Mouse (Mus musculus) kidney, postnatal 25 days (tissue): ENCODE data around the gene Wdr90.

ENCODE experiments used
- DNase-seq, 2 experiments: peaks; one replicate each; pipeline ENCODE4 v3.0.0; 2021; ENCODE audit warnings: mixed read lengths in 2 of 2

The Wdr90 gene

DNA sequence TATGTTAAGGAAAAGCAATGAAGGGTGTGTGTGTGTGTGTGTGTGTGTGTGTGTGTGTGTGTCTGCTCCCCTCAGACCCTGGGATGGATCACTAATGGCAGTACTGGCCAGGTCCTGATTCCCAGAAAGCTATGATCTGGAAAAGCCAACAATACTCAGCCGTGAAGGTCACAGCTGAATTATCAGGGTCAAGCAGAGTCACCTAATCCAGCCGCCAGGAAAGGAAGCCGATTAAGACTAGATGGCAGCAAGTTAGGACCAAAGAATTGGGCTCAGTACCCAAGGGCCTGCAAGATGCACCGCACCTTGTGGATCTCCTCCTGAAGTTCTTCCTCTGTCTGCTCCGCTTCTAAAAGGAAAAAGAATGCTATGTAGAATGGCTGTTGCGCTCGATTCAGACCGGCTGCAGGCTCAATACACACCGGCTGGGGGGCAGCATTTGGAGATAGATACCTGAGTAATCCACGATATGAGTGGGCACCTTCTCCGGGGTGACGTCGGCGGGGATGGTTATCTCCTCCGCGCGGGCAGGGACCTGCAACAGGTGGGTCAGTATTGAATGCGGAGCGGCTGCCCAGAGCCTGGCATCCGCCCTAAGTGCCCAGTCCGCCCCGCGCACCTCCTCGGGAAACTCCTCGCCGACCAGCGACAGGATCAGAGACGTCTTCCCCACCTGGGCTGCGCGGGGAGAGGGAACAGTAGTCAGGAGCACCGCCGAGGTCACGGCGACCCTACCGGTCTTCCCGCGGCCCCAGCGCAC lies 17.5 kb downstream of the Wdr90 start:
- DNase-seq: no peak

GRCm38 (mm10) chr17:25843122-25843521 lies 18.2 kb downstream of the Wdr90 start:
- DNase-seq: no peak

DNA sequence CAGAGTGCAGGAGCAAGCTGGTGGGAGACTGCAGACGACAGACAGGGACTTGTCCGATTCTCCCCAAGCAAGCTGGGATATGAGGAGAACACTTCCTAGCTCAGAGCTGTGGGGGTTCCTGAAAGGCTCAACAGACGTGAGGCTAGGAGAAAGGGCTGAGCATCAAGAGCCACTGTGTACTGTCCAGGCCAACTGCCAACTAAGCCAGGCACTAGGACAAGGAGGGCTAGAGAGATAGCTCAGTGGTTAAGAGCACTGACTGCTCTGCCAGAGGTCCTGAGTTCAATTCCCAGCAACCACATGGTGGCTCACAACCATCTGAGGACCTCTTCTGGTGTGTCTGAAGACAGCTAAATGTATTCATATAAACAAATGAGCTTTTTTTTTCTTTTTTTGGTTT lies 18.8 kb downstream of the Wdr90 start:
- no peak for DNase-seq

GRCm38 (mm10) chr17:25841117-25841880 lies 20.0 kb downstream of the Wdr90 start, which contains the start of gene Gm20683:
Gene Gm20683 (minus strand): TSS chr17:25841763.
- DNase-seq: no peak

- no peak for DNase-seq
Measured at GRCm38 (mm10) chr17:25840519-25840918, 20.8 kb downstream of the Wdr90 start.

DNA sequence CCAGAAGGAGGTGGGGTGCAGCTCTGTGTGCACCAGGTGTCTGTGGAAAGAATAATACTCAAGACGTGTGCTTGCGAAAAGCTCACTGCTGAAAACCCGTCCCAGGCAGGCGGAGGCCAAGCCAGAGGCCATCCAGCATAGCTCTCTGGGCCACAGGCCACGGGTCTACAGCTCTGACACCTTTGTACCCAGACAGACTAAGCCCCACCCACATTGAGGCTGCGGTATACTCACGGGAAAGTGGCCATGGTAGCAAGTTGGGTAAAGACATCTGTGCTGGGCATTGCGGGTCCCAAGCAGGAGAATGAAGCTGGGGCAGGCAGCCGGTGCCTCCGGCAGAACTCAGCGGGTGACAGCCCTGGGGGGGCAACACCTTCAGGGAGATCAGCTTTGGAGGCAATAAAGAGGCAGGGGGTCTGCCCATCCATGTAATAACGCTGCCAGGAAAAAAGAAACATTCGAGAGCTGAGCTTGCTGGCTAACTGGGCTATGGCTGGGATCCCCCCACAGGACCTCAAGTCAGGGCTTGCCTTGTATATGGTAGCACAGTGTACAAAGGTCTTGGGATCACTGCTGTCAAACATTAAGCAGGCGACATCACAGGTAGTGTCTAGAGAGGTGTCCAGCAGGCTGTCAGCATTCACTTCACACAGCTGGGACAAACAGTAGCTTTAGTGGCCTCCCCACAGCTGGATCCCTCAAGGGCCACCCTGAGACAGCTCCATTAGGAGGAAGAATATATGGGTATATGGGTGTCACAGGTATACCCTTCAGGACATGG lies 21.7 kb downstream of the Wdr90 start:
- peak; percentile 71 to 85 for DNase-seq

DNA sequence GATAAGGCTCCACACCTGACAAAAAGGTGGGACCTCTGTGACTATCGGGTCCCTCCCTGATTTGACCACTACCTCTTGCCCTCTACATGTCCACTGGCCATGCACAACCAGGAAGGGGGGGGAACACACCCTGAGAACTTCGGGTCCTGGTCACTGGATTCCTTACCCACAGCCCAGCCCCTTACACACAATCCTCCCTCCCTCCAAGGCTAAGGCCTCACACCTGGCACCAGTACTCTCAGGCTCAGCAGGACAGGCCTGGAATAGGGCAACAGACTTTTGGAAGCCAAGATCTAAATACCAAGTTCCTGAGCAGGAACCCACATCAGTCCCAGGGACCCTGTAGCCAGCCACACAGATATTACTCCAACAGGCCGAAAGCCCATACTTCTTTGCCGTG lies 22.4 kb downstream of the Wdr90 start:
- peak in 1 of 2 experiments; percentile 38 for DNase-seq

GRCm38 (mm10) chr17:25837533-25837932 lies 23.8 kb downstream of the Wdr90 start:
- DNase-seq: no peak

DNA sequence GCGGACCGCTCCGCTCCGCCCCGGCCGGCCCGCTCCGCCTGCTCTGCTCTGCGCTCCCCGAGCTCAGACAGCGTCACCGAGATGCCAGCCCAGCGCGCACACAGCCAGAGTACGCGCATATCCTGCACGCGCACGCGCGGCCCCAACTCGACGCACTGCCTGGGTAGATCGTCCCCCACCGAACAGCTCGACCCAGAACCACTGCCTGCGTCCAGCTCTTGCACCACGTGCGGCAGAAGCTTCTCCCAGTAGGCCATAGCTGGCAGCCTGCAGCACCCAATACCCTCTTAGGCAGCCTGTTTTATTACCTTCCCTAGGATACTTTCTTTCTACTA lies 24.3 kb downstream of the Wdr90 start, which contains the start of gene Rhbdl1:
Gene Rhbdl1, minus strand, starts transcription at position 220 of the 335 bp plus-strand sequence.
- DNase-seq: peak; percentile 72 to 89

- DNase-seq: peak in 1 of 2 experiments; percentile 74
Measured at GRCm38 (mm10) chr17:25836397-25837075, 24.8 kb downstream of the Wdr90 start.

GRCm38 (mm10) chr17:25835816-25836215 lies 25.5 kb downstream of the Wdr90 start:
- DNase-seq: no peak

DNA sequence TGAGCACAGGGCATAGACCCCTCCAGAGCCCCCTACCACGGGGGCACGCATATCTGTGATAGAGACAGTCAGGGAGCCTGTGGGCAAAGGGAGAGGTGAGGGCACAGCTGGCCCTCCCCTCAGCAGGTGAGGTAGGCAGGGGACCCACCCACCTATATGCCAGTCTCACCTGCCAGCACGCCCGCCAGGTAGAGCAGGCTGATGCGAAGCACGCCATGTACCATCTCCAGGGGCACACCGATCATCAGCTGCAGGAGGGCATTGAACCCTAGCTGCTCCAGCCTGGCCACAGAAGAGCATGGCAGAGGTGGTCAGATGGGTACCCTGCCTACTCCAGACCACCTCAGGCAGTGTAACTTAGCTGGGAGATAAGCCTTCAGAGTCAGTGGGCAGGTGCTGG lies 26.0 kb downstream of the Wdr90 start:
- DNase-seq: no peak

DNA sequence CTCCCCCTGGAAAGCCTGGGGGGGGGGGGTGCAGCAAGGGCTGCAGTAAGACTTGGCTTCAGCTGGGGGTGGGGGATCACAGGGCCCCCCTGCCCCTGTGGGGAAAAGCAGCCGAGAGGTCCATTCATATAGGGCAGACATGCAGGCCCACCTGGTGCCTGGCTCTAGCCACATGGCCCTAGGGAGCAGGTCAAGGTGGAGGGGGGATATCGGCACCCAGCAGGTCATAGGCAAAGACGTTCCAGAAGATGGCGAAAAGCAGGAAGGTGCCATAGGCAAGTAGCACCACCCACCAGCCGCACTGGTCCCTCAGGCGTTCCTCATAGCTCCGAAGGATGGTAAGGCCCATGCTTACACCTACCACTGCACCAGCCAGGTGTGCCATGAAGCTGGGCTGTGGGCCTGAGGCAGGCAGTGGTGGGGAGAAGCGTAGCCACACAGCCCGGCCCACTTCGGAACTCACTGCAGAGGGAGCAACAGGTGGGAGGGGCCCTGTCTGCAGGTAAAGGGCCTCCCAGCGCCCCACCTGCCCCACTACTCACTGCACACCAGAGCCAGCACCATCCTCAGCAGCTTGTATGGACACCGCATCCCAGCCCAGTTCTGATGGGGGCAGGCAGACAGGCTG lies 26.6 kb downstream of the Wdr90 start:
- peak in 1 of 2 experiments; percentile 42 for DNase-seq

GRCm38 (mm10) chr17:25833961-25834594 lies 27.2 kb downstream of the Wdr90 start:
- peak; percentile 65 to 87 for DNase-seq

- peak; percentile 96 to 98 for DNase-seq
Measured at GRCm38 (mm10) chr17:25833291-25833663, 28.0 kb downstream of the Wdr90 start, which contains the start of gene Stub1. Gene Stub1 (minus strand): TSS chr17:25833404.

- DNase-seq: peak; percentile 100
Measured at GRCm38 (mm10) chr17:25832436-25833290, 28.6 kb downstream of the Wdr90 start.

GRCm38 (mm10) chr17:25831451-25832281 lies 29.6 kb downstream of the Wdr90 start:
- peak; percentile 59 to 72 for DNase-seq

DNA sequence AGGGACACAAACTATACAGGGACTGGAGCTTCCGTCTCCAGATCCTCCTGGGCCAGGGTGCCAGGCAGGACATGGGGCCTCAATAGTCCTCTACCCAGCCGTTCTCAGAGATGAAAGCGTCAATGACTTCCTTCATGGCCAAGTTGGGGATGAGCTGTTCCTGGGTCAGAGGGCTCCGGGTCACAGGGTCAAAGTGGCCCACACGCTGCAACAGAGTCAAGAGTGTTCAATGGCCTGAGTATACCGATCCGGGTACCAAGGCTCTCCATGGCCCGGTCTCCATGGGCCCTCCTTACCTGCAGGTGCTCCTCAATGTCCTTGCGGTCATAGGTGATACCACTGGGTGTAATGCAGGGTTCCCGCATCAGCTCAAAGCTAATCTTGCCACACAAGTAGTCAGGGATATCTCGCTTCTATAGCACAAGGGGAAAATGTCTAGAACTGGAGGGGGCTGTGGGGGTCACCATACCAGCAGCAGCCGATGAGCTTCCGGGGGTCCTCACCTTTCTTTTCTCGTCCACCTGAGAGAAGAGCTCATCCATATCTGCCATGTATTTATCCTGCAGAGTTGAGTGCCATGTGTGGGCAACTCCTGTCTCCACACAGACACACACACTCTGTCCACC lies 30.4 kb downstream of the Wdr90 start:
- DNase-seq: peak in 1 of 2 experiments; percentile 57

DNA sequence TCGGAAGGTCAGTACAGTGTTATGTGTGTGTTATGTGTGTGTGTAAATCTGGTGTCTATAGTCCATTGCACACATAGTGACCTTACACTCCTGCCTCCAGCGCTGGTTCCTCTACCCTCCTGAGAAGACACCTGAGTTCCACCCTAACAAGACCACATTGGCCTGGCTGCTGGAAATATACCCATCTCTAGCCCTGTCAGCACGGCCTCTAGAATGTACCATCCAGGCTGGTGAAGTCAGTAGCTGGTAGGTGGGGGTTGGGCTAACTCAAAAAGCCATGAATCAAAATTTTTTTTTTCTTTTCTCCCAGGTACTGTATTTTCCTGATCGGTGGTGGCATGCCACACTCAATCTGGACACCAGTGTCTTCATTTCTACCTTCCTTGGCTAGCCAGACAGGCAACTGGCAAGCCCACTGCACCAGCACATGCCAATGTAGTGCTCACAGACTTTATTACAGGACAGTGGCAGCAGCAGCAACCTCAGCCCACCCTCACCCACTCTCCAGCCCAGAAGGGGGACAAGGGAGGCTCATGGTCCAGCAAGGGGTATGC lies 31.0 kb downstream of the Wdr90 start:
- peak in 1 of 2 experiments; percentile 38 for DNase-seq
